Mouse (Mus musculus) right cerebral cortex, postnatal 36 days (tissue): ENCODE data around the gene Hdac7.
A peak's percentile ranks its signal among the peaks of the same experiment; 100 is the strongest.

Experiments
- DNase-seq, 2 experiments: peaks; one replicate each; pipeline ENCODE4 v3.0.0; 2022; ENCODE audit warnings: low spot score in 2 of 2, mixed read lengths in 1 of 2

Hdac7 gene

GRCm38 (mm10) chr15:97766594-97767279, 77.6 kb downstream of the Hdac7 start:
- no peak for DNase-seq

GRCm38 (mm10) chr15:97766194-97766593, 78.1 kb downstream of the Hdac7 start:
- DNase-seq: no peak

GRCm38 (mm10) chr15:97765090-97765794, 79.1 kb downstream of the Hdac7 start:
- DNase-seq: no peak

GRCm38 (mm10) chr15:97764532-97764931, 79.8 kb downstream of the Hdac7 start:
- DNase-seq: no peak

- no peak for DNase-seq
These were observed 80.8 kb downstream of the Hdac7 start for GRCm38 (mm10) chr15:97763256-97764049.

GRCm38 (mm10) chr15:97762733-97763132, 81.6 kb downstream of the Hdac7 start:
- no peak for DNase-seq

GRCm38 (mm10) chr15:97761438-97761837, 82.9 kb downstream of the Hdac7 start:
- no peak for DNase-seq

GRCm38 (mm10) chr15:97760952-97761351, 83.3 kb downstream of the Hdac7 start:
- DNase-seq: no peak

GRCm38 (mm10) chr15:97760006-97760405, 84.3 kb downstream of the Hdac7 start:
- peak; percentile 50 to 52 for DNase-seq

GRCm38 (mm10) chr15:97755361-97755760, 88.9 kb downstream of the Hdac7 start:
- DNase-seq: no peak

GRCm38 (mm10) chr15:97754476-97754875, 89.8 kb downstream of the Hdac7 start:
- no peak for DNase-seq

- no peak for DNase-seq
These were observed 91.8 kb downstream of the Hdac7 start for GRCm38 (mm10) chr15:97752491-97752890.

GRCm38 (mm10) chr15:97751676-97752075, 92.6 kb downstream of the Hdac7 start:
- DNase-seq: no peak

- peak; percentile 68 to 75 for DNase-seq
These were observed 93.6 kb downstream of the Hdac7 start for GRCm38 (mm10) chr15:97750697-97751096.

- no peak for DNase-seq
These were observed 94.5 kb downstream of the Hdac7 start for GRCm38 (mm10) chr15:97749841-97750240.

- DNase-seq: no peak
These were observed 94.9 kb downstream of the Hdac7 start for GRCm38 (mm10) chr15:97749397-97749796.

GRCm38 (mm10) chr15:97748964-97749363, 95.3 kb downstream of the Hdac7 start:
- no peak for DNase-seq

GRCm38 (mm10) chr15:97748309-97748708, 96.0 kb downstream of the Hdac7 start:
- DNase-seq: no peak

- no peak for DNase-seq
These were observed 96.8 kb downstream of the Hdac7 start for GRCm38 (mm10) chr15:97747486-97747885.

- DNase-seq: no peak
These were observed 97.6 kb downstream of the Hdac7 start for GRCm38 (mm10) chr15:97746748-97747147.

- DNase-seq: no peak
These were observed 98.0 kb downstream of the Hdac7 start for GRCm38 (mm10) chr15:97746278-97746677.

GRCm38 (mm10) chr15:97745331-97745730, 99.0 kb downstream of the Hdac7 start:
- DNase-seq: no peak
